Mouse (Mus musculus): Measurements from ENCODE around the gene Myh10. TPM values are rescaled to one million over a fixed set of nuclear protein-coding genes. Genes with fewer than 3 reads are reported as not detected.
"Not testable (repeated sequence)": the region's sequence is repeated elsewhere in the genome, so short reads cannot be mapped to it uniquely, and the experiment has no call there.

The Myh10 gene
- total and polyA plus RNA-seq, 3 experiments = 9.4 to 43.8 (median 31.8) TPM

DNA sequence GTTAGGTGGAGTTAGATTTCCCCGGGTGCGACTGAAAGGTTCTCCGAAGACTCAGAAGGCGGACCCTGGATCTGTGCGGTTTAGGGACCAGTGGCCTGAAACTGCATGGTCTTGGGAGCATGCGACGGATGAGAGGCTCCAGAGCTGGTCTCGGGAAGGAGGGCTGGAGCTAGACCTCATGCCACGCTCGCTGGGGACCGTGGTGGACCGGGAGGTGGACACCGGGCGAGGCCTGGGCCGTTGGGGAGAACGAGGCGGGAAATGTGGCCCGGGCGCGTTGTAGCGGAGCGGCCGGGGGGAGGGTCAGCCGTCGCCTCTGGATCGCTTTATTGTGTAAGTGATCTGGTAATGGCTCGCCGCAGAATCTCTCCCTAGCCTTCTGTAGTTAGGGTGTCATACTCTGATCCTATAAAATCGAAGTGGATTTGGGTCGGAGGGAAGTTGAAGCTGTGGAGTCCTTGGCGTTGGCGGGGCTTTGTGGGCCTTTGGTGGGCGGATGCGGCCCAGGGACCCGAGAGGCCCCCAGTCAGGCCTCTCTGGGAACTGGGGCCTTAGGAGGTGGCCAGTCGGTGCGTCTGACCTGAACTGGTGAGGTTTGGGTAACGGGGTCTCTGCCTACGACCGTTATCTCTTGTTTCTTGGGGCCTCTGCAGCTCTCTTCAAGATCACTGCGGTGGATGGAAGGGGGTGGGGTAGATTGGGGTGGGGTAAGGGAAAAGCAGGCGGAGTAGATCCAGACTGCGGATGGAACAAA, 1.5 kb downstream of the Myh10 start:
- DNase-seq = peak; percentile 59

DNA sequence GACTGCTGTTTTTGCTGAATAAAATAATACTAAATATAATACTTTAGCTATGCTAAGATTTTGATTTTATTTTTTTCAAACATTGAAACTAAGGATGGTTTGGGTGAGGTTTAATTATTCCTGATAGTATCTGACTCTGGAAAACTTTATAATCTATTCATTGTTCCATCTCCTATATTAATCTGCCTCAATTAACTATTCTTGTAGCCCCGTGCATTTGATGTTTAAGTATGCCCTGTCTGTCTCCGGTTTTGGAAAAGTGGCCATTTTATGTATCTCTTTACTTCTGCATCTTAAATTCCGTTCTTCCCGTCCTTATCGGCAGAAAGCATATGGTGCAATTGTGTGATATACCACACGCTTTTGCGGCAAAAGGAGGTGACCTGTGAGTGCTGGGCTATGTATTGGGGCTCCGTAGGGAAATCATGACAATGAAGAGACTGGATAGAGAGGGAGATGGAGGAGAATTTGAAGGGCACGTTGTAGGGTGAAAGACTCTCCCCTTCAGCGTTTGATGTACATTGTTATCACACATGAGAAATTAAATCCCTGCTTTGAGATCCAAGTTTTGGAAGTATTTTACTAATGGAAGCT, 2.2 kb downstream of the Myh10 start:
- no peak for DNase-seq

- no peak for DNase-seq
Measured at GRCm38 (mm10) chr11:68702370-68702769, 11.0 kb downstream of the Myh10 start.

DNA sequence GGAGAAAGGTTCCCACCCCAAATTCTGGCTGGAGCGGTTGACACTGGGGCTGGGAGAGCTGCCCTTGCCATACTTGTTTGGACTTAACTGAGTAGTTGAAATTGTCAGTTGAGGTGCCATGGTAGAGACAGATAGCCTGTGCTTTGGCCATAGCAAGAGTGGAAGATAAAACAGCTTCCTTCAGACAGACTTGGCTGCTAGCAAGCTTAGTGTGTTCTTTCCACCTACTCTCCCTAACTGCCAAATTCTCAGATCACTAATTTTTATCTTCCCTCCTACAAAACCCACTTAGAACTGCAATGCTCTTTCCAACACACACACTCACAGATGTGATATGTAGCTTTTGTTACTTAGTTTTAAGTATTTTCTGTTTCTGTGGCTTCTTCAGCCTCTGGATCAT, 12.0 kb downstream of the Myh10 start:
- no peak for DNase-seq

DNA sequence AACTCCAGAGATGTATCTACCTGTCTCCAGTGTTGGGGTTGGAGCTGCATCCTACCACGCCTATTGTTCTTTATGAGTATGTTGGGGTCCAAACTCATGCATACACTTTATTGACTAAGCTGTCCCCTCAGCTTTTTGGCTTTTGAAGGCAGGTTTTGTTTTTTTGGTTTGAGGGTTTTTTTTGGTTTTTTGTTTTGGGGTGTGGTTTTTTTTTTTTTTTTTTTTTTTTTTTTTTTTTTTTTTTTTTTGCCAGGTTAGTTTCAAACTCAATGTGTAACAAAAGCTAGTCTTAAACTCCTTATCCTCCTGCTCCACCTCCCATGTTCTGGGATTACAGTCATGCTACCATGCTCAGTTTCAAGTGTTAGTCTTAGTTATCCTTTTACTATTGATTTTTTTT, 12.9 kb downstream of the Myh10 start:
- no peak for DNase-seq

GRCm38 (mm10) chr11:68704847-68705246, 13.5 kb downstream of the Myh10 start:
- no peak for DNase-seq

DNA sequence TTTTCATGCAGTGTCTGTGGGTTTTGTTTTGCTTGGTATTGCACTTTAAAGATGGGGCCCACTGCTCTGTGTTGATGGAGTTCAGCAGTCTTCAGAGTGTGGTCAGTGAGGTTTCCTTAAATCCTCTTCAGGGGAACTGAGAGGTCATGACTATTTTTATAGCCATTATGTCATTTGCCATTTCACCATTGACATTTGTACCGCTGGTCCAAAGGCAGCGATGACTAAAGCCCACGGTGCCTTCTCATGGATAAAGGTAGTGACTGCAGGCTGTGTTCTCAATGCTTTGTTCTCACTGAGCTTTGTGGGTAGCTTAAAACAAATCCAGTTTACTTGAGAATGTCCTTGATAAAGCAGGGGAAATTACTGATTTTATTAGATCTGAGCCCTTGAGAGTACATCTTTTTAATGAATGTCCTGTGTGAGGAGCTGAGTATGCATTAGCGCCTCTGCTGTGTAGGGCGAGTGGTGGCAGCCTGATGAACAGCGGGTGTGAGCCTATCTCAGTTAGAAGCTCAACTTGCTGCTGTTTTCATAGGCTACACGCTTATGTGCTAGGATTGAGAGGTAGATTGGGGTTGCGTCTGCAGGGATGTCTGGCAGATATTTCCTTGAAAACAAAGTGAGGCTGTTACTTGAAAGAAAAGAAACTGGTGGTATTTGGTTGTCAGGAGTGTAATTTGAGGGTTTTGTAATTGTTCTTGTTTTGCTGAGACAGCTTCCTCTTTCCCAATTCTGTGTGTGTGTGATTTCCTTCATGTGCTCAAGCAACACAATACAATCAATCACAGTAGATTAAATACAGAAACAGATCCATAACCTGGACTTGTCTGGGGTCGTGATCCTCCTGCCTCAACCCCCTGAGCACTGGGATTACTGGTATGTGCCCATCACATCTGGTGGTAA, 15.4 kb downstream of the Myh10 start:
- DNase-seq = peak; percentile 51

- DNase-seq = no peak
Measured at GRCm38 (mm10) chr11:68707881-68708582, 16.7 kb downstream of the Myh10 start.

DNA sequence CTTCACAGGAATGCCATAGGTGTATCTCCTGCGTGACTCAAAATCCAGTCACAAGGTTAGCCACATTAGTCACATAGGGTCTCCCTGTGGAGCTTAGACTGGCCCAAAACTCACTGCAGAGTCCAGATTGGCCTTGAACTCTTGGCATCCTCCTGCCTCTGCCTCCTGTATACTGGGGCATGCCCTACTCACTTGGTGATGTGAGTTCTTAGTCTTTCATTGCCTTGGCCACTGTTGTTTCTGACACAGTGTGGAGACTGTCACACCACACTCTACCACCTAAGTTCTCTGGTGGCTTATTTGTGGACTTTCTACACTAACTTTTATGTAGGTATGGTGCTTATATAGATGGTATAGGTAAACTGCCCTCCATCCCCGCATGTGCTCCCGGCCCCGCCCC, 24.8 kb downstream of the Myh10 start:
- DNase-seq = no peak

DNA sequence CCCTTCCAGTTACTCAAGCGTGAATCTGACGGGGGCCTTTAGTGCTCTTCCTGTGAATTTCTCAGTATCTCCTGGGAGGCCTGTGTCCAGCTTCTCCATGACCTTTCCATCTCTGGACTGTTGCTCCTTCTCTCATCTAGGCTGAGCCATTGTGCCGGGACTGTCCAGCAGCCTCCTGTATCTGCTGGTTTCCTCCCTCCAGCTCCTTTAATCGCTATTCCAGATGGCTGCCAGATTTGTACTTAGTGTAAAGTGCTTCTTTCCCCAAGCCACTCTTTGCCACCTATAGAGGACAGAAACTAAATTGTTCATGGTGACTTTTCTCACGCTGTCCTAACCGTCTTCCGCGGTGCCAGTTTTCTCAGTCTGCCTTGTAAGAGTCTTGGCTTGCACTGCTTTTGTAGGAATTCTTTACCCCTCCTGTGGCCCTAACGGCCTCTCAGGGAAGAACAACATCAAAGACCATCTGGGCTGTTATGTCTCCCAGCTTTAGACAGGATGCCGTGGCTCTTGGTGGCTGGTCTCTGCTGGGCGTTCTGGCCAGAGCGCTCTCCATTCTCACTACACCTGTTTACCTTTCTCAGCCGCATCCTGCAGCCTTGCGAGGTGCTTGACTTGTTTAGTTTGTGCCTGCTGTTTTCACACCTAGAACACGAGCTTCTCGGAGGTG, 25.9 kb downstream of the Myh10 start:
- no peak for DNase-seq

GRCm38 (mm10) chr11:68719096-68719648, 27.8 kb downstream of the Myh10 start:
- no peak for DNase-seq

- no peak for DNase-seq
Measured at GRCm38 (mm10) chr11:68719774-68720173, 28.4 kb downstream of the Myh10 start.

DNA sequence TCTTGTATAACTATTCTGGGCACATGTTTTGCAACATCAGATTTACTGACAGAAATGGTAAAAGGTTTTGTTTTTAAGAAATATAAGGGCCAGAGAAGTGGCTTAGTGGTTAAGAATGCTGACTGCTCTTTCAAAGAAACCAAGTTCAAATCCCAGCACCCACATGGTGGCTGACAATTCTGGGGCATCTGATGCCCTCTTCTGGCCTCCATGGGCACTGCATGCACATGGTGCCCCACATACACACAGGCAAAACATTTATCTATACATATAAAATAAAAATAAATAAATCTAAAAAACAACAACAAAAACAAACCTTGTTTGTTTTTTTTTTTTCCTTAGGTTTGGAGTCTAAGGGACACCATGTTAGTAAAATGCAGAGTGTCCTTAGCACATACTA, 32.8 kb downstream of the Myh10 start:
- DNase-seq = no peak

DNA sequence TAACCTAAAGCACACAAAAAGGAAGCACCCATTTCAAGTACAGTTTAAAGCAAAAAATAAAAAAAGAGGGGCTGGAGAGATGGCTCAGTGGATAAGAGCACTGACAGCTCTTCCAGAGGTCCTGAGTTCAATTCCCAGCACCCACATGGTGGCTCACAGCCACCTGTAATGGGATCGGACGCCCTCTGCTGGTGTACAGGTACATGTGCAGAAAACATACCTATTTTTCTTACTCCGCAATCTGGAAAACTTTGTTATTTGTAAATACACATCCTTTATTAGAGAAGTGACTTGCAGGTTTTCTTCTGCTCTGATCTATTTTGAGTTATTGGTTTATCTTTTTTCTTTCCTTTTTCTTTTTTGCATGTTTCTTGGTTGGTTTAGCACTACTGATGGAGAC, 37.3 kb downstream of the Myh10 start:
- DNase-seq = no peak

DNA sequence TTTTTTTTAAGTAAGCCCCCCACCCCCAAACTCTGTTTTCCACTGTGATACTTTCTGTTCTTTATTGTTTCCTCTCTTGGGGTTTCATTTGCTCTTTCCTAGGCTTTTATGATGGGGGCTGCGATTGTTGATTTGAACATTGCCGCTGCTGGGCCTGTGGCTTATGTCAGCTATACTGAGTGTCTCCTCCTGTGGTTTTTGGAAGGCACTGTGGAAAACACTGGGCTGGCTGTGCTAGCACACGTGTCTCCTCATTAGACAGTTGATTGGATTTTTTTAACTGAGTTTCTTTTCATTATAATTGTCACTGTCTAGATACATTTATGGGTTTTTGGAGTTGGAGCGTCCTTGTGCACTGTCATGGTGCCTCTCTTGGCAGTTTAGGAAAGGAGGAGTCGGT, 39.4 kb downstream of the Myh10 start:
- no peak for DNase-seq

DNA sequence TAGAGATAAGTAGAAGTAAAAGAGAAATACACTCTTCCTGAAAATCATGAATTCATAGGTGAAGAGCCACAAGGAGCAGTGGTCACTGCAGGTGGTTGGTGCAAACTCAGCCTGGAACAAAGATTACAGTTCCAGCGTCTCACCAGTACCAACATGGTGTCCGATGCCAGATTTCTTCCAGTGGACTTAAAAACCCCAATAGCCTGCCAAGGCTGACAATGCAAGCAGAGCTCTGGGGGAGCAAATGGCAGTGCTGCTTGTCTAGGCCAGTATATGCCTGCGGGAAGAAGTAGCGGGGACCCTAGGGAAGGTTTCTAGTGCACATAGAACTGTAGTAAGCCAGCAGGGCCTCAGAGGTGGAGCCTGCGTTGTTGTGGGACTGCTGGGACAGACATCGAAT, 40.7 kb downstream of the Myh10 start:
- DNase-seq = no peak

DNA sequence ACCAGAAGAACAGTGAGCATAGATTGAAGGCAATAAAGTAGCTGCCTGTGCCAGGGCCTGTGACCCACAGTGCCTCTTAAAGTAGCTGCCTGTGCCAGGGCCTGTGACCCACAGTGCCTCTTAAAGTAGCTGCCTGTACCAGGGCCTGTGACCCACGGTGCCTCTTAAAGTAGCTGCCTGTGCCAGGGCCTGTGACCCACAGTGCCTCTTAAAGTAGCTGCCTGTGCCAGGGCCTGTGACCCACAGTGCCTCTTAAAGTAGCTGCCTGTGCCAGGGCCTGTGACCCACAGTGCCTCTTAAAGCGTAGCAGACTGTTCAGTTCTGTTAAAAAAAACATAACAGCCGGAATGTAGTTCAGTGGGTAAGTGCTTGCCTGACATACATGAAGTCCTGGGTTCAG, 42.0 kb downstream of the Myh10 start:
- DNase-seq = not testable (repeated sequence)

DNA sequence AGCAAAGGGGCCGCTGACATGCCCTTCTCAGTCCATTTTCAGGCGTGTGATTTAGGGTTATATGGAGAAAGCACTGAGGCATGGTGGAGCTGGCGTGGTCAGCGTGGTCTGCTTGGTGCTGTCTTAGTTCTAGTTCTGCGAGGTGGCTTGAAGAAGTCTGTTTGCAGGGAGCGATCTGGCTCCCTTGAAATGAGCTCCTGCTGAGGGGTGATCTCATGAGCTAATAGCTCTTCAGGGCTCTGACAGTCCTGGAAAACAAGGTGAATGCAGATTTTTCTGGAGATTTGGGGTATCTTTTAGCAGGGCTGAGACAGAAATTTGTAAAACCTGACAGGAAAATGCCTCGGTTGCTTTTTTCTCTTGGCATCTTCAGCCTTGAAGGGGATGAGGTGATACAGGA, 48.1 kb downstream of the Myh10 start:
- no peak for DNase-seq

GRCm38 (mm10) chr11:68742658-68743057, 51.3 kb downstream of the Myh10 start:
- no peak for DNase-seq

- no peak for DNase-seq
Measured at GRCm38 (mm10) chr11:68744150-68744549, 52.8 kb downstream of the Myh10 start.
